Mouse (Mus musculus) heart, postnatal 14 days (tissue): ENCODE results near the gene Ttbk1. TPM values are rescaled to one million over a fixed set of nuclear protein-coding genes. Genes with fewer than 3 reads are reported as not detected.
"Not testable (repeated sequence)": the region's sequence is repeated elsewhere in the genome, so short reads cannot be mapped to it uniquely, and the experiment has no call there.

Experiments
- DNase-seq, 2 experiments: peaks; one replicate each; pipeline ENCODE4 v3.0.0; 2021 to 2022
- intact Hi-C: fragments of 180-260 bp; cut with DNase I; formaldehyde crosslinking; loops from one replicate; pipeline ENCODE4 v1.15.1; 2025
- long read RNA-seq, 2 experiments: library from polyadenylated mRNA; stranded (forward); transcript quantifications; one replicate each; pipeline ENCODE4 v2.0.0; 2021
- total RNA-seq, 2 experiments: library from RNA; stranded (reverse); gene quantifications; 2 replicates each; pipeline ENCODE4 v1.2.3; 2021

Ttbk1 gene
- total RNA-seq: under 1 TPM; 0.29 to 0.48 TPM
- long read RNA-seq, experiment 1: 0 reads
- long read RNA-seq, experiment 2: 0 reads

DNA sequence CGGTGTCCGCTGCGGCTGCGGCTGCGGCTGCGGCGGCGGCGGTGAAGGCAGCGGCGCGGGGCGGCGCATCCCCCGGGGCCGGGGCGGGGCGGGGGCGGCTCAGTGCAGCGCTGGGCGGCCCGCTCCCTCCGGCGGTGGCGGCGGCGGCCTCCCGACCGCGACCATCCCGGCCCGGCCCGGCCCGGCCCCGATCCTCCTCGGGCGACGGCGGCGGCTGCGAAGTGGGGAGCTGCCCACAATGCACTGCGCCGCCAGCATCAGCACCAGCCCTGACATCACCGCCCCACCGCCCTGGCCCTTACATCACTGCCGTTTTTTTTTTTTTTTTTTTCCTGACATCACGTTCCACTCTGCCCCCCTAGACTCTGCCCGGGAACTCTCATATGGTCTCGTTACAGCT lies at the start of gene Ttbk1:
TSS of gene Ttbk1 (minus strand) at position 245 of the 400 bp plus-strand sequence.
- DNase-seq: peak in 1 of 2 experiments; percentile 8
- intact Hi-C loops: no loop called here

DNA sequence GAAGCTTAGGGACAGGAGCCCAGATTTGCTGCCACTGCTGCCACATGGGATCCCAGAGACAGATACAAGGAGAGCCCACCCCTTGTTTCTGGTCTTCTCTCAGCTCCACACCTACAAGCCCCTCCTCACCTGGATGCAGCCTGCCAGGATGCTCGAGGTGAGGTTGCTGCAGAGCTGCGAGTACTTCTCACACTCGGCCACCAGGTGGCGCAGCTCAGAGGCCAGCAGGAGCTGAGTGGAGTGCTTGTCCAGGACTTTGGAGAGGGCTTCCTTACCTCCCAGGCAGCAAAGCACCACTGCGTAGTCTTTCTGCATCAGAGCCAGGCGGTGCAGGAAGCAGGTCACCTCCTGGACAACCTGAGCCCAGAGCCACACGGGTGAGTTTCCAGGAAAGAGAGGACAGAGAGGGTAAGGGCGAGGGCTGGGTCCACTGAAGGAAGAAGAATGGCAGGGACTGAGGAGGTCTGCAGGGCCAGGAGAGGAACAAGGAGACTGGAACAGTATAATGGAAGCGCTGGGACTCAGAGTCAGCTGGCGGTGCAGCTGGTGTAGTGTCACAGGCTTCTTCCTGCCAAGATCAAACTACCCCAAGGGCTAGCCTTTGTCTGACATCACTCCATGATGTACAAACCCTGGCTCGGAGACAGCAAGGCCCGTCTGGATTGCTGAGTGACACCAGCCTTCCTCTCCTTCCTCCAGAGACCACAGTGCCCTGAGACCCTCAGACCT lies 38.3 kb upstream of the Ttbk1 start:
- intact Hi-C loops: loop anchor here (1.0 to 2.0 kb wide), 3 partner anchors 64 to 189 kb away; no protein-coding TSS in a partner anchor
- peak; percentile 84 to 88 for DNase-seq

DNA sequence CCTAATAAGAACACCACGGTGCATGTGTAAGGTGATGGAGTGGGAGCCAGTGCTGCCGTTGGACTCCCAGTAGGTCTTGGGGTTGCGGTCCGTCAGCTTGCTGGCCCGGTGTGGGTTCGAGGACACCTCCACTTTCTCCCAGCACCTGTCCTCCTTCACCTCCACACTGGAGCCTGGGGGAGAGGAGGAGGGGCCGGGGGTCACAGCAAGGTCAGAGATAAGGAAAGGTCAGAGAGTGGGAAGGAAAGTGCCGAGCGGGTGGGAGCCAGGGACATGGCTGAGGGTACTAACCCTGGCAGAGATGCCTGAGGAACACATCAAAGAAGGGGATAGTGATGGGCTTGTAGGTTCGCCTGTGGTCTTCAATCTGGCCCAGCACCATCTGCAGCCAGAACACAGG lies 37.6 kb upstream of the Ttbk1 start:
- no peak for DNase-seq
- intact Hi-C loops: loop anchor here (1.0 to 2.0 kb wide), 3 partner anchors 64 to 190 kb away; no protein-coding TSS in a partner anchor

DNA sequence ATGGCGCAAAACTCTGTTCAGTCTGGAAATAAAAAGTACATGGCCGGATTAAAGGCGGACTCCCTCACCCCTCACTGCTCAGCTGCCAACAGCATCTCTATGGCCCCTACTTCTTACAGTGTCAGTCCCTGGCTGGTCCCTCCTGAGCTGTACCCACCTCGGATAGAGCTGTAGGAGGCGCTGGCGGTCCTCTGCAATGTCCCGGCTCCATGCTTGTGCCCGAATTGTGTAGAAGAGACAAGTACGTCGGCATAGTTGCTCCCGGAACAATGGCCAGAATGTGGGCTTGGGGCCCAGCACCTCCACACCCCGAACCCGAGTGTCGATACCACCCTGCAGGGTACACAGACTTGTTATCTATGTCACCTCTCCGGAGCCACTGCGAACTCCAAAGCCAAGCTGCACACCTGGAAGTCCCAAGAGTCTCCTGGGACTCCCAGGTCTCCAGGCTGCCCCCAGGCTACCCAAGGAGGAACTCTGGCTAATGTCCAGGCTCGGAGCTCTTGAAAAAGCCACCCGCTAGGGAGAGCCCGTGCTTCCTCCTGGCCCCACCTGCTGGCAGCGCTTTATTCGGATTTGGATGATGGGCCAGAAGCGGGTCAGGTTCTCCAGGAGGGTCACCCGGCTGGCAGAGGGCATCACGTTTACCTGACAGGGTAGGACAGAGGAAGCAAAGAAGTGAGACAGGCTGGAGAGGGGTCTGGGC lies 34.6 kb upstream of the Ttbk1 start:
- intact Hi-C loops: no loop called here

DNA sequence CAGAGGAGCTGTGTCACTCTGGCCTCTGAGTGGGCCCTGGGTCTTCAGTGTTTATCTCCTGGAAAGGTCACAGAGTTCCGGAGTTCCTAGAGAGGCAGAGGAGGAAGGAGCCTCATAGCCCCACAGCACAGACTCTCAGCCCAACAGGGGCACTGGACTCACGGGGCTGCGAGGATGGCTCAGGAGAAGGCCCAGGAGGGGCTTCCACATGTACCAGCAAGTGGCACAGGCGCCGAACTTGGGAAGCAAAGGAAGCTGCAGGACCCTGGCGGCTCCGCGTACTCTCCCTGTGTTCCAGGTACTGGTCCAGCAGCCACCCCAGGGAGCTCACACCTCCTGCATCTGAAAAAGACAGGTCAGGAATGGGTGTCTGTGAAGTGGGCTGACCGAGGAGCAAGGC lies 33.7 kb upstream of the Ttbk1 start:
- no peak for DNase-seq
- intact Hi-C loops: no loop called here

More for the DNA sequence above, 34.6 kb upstream of the Ttbk1 start:
- no peak for DNase-seq

DNA sequence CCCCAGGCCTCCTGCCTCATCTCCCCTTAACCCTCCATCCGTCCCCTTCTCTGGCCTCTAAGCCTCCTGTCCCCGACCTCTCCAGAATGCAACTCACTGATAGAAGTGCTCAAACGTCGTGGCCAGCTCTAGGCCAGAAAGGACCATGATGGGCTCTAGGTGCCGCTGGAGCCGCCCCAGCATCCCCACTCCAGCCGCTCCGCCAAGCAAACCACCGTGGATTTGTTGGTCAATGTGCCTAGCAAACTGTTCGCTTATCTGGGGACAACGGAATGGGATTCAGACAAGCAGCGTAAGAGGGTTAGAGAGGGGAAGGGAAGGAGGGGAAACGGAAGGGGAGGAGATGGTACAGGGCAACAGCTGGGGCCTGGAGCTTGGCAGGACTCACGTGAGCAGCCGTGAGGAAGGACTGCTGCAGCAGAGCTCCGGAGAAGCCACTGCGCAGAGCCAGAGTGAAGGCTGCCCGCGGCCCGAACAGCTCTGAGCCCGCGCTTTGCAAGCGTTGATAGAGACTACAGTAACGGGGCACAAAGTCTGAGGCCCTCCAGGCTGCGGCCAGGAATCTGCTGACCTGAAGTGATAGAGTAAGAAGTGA lies 33.0 kb upstream of the Ttbk1 start:
- intact Hi-C loops: no loop called here
- DNase-seq: peak in 1 of 2 experiments; percentile 18

DNA sequence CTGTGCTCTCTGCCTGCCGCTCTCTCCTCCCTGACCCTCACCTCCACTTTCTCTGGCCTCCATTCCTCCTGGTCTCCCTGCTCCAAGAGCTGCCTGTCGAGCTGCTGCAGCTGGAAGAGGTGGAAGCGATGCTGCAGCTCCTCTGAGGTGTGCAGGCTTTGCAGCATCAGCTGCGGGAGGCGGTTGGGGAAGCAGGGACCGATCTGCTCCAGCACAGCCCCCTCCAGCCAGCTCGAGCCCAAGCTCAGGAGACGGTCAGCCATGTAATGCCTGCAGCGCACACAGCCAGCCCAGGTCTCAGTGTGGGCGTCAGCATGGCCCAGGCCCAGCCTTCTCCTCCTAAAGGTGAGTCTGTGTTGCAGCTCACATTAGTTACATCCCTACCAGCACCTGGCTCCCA lies 32.5 kb upstream of the Ttbk1 start:
- intact Hi-C loops: no loop called here
- no peak for DNase-seq

DNA sequence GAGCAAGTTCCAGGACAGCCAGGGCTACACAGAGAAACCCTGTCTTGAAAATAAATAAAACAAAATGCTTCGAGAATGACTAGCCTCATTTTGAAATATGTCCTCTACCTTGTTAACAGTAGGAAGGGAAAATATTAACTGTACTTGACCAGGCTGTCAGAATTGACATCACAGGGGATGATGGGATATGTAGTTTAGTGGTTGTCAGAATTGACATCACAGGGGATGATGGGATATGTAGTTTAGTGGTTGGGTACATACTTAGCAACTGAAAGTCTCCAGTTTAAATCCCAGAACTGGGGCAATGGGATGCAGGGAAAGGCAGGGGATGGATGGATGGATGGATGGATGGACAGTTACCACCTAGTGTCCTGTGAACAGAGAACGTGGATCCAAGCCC lies 25.9 kb upstream of the Ttbk1 start:
- DNase-seq: no peak
- intact Hi-C loops: no loop called here

DNA sequence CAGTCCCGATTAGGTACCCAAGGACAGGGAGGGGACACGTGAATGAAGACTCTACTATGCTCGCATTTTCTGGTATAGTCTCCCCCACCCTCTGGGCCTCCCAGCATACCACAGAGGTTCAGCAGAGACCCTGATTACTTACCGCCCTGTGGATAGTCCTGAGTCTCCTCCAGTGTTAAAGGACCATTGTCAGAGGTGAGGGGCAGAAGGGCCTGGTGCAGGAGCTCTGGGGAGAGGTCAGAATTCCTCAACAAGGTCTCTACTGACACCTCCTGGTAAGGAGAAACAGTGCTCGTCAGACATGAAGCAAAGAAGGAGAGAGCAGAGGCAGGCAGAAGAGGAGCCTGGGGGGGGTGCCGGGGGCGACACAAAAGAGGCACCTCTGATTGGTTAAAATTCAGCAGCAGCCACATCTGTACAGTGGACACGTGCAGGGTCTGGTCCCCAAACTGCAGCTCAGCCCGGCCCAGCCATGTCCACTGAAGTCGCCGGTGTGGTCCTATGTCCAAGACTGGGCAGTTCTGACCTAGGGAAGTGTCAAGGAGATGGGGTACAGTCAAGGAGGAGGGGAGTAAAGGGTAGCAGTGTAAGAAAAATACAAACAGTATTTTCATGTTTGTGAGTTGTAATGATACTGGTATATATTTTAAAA lies 23.7 kb upstream of the Ttbk1 start:
- peak in 1 of 2 experiments; percentile 24 for DNase-seq
- intact Hi-C loops: loop anchor here (2.0 kb wide), 1 partner anchor 74 kb away; no protein-coding TSS in a partner anchor

DNA sequence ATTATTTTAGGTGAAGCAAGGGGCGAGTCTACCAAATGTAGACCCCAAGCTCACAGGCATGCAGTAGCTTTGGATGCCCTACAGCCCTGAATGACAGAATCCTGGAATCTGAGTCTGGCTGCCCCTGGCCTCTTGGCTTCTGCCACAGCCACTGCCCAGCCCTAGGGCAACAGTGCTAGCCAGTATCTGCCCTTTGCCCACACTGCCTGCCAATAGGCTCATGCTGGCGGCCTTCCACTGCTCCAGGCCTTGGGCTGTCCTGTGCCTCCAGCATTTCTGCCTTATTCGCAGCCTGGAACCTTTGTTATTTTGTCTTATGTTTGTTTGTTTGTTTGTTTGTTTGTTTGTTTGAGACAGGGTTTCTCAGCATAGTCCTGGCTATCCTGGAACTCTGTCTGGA lies 18.1 kb upstream of the Ttbk1 start:
- DNase-seq: no peak
- intact Hi-C loops: no loop called here

DNA sequence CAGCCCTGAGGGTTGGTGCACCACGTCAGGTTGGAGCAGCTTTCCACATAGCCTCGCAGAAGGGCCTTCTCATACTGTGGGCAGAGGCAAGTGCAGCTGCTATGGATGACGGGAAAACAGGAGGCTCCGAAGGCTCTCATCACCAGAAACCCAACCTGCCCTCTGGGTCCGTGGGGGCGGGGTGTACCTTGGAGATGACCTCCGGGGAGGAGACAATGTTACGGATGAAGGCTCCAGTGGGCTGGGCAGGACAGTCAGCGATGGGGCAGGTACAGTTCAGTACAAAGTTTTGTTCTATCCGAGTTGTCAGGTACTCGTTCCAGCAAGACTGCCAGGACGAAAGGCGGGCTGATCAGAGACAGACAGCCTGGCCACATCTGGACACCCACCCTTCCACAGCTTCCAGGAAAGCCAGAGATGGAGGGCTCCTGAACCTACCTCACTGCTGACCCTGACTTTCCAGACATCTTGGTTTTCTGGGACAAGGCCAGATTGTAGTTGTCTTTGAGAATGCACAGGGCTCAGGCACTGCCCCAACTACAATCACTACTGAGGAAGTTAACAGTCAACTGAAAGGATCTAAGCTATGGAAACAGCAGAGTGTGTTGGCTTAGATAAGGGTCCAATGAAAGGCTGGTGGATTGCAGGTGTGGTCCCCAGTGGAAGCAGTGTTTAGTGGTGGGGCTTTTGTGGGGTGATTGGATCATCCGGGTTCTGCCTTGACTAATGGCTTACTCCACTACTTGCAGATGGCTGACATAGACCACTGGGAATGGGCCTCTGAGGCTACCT lies 16.6 kb upstream of the Ttbk1 start:
- intact Hi-C loops: no loop called here
- DNase-seq: no peak

DNA sequence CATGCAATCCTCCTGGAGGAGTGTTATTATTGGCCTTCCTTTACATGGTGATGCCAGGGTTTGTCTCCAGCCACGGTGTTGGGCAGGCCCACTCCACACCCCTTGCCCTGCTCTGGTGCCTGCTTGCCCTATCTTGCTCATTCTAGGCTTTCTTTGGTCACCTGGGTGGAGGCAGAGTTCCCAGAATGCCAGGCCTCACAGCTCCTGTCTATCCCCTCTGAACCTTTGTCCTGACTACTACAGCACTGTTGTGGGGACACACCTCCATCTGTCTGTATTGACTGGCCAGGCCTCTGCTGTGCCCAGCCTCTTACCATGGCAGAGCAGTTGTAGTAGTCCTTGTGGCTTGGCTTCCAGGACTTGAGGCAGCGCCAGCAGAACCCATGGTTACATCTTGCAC lies 15.3 kb upstream of the Ttbk1 start:
- DNase-seq: no peak
- intact Hi-C loops: no loop called here

DNA sequence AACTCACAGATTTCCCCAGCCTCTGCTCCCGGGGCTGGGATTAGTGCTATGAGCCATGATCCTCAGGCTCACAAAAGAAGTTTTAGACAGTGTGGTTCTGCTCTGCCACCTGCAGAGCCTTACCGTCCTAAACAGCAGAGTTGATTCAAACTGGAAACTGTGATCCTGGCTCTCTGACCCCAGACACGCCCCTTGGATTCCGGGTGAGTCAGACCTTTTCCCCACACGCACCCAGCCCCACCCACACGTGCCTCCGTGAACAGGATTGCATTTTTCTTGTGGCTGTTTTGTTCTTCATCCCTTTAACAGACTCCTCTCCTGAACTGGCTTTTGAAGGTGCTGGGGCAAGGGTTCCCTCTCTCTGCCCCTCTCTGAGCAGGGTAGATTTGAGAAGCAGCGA lies 10.5 kb upstream of the Ttbk1 start:
- DNase-seq: no peak
- intact Hi-C loops: no loop called here

DNA sequence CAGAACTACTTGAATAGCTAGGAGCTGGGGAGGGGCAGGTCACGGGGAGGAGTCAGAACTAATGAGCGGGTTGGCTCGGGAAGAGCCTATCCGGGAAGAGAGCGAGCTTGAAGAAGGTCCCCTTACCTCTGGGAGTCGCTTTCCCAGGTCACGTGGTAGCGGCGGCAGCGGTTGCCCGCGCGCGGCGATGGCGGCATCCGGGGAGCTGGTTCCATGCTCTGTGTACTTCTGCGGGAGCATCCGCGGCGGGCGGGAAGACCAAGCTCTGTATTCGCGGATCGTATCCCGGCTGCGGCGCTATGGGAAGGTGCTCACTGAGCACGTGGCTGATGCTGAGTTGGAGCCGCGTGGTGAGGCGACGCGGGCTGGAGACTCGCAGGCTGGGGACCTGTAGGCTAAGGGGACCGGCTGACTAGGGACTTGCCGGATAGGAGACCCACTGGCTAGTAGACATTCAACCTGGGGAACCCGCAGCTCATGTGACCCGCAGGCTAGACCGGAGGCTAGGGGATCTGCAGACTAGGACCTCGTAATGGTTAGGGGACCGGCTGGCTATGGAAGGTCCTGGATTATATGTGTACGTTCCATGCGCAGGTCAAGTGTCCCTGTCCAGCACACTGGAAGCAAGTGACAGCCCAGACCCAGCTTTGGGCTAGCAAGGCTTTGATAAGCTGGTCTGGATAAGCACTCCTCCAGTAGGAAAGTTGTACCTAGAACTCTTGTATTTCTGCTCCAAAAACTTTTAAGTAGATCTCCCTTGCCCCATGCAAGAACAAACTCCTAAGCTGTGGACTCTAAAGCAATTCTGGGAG lies 9.4 kb upstream of the Ttbk1 start, which contains the start of gene Dnph1:
TSS of gene Dnph1 (plus strand) at position 89 of the 812 bp plus-strand sequence.
- intact Hi-C loops: no loop called here
- peak; percentile 59 to 68 for DNase-seq

DNA sequence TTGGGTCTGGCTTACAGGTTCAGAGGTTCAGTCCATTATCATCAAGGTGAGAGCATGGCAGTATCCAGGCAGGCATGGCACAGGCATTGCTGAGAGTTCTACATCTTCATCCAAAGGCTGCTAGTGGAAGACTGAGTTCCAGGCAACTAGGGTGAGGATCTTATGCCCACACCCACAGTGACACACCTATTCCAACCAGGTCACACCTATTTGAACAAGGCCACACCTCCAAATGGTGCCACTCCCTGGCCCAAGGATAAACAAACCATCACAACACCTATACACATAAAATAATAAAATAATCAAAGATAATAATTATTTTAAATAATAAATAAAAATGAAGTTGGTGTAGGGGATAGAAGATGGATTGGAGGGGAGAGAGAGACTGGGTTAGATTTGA lies 8.6 kb upstream of the Ttbk1 start:
- DNase-seq, intact Hi-C loops: not testable (repeated sequence)

DNA sequence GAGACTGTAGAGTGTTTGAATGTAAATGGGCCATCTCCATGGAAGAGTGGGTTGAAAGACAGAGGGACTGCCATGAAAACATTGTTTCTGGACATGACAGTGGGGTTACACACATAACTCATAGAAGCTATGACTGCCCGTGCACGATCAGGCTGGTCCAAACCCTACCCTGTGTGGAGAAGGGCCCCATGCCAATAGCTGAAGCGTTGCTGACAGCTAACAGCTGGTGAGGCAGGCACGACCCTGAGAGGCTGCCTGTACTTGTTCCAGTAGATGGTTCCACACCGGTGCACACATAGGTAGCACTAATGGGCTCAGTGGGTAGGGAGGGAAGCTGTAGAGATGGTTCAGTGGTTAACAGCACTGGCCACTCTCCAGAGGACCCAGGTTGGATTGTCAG lies 8.0 kb upstream of the Ttbk1 start:
- intact Hi-C loops: no loop called here

DNA sequence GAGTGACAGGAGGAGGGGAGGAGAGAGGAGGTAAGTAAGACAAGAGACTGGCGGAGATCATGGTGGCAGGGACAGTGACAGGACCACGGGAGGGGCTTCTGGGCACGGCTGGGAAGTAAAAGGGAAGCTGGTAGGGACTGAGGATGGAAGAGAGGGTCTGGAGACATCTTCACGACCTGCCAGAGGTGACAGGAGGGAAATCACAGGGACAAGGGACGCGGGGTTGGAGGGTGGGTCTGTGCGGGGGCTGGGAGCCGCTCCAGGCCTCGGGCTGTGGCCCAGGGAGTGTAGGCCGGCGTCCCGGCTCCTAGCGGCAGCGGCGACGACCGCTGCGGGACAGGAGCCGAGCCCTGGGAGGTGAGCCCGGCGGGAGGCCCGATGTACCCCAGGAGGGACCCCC lies 480 bp downstream of the Ttbk1 start:
- no peak for DNase-seq

More for the DNA sequence above, 8.0 kb upstream of the Ttbk1 start:
- no peak for DNase-seq

DNA sequence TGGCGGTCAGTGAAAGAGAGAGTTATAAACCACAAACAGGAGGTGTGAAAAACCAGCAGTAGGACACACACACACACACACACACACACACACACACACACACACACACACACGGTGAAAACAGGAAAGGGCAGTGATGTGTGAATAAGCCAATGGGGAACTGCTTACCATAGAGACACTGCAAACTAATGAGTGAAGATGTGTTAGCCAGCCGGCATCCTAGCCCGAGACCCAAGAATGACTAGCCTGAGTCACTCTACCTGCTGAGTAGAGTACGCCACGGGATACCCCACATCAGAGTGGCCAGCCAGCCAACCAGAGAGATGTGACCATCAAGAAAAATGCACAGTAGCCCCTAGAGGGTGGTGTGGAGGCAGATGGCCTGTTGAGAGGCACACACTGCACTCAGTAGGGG lies 3.0 kb downstream of the Ttbk1 start:
- intact Hi-C loops: no loop called here

More for the DNA sequence above, 480 bp downstream of the Ttbk1 start:
- intact Hi-C loops: no loop called here

DNA sequence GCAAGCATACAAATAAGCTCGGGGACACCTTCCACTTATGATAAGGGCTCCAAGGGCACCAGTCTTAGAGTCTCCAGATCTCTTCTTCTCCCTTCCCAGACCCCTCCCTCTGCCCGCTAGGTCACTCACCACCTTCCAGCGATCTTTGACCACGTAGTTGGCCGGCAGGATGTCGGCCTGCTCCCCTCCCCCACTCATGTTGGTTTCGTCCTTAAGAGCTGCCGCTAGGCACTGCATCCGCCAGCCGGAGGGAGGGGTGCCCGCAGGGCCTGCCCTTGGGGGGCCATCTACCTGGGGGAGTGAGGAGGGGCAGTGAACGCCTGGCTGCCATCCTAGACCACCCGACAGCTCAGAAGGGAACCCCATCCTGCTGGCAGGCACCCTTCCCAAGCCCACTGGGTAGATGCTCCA lies 3.4 kb downstream of the Ttbk1 start:
- intact Hi-C loops: no loop called here
- no peak for DNase-seq

More for the DNA sequence above, 3.0 kb downstream of the Ttbk1 start:
- no peak for DNase-seq
